Mouse (Mus musculus) embryonic facial prominence, embryonic 11.5 days (tissue): ENCODE measurements around the gene Kl. TPM values are rescaled to one million over a fixed set of nuclear protein-coding genes. Genes with fewer than 3 reads are reported as not detected.

Source experiments
- ATAC-seq: fragments of 200-750 bp; cut with Nextera tagmentation; replicated peaks from 2 replicates; pipeline ENCODE4 v1.8.0; 2017; ENCODE audit warnings: low read depth; ENCODE audit not compliant: insufficient number of reproducible peaks, low FRiP score, low TSS enrichment
- DNase-seq: peaks from one replicate; pipeline ENCODE4 v3.0.0-alpha.2; 2015; ENCODE audit warnings: low spot score
- H3K27ac ChIP-seq: fragments of 300-500 bp; sonication (generic); replicated peaks from 2 replicates; pipeline ENCODE4 v1.5.1; 2014; ENCODE audit warnings: mild to moderate bottlenecking, low read depth, low read length, control low read depth
- H3K27me3 ChIP-seq: fragments of 300-500 bp; sonication (generic); 2 replicates; pipeline ENCODE4 v1.6.1; 2014; ENCODE audit warnings: mild to moderate bottlenecking, low read length, moderate library complexity, mixed read lengths; ENCODE audit not compliant: control insufficient read depth, insufficient read depth
- H3K36me3 ChIP-seq: fragments of 300-500 bp; sonication (generic); replicated peaks from 2 replicates; pipeline ENCODE4 v1.6.1; 2014; ENCODE audit warnings: low read depth, mild to moderate bottlenecking, low read length, moderate library complexity, mixed read lengths; ENCODE audit not compliant: control insufficient read depth, insufficient read depth
- H3K4me1 ChIP-seq: fragments of 300-500 bp; sonication (generic); 2 replicates; pipeline ENCODE4 v1.6.1; 2014; ENCODE audit warnings: low read length, mixed read lengths; ENCODE audit not compliant: control insufficient read depth, insufficient read depth
- H3K4me2 ChIP-seq: fragments of 300-500 bp; sonication (generic); 2 replicates; pipeline ENCODE4 v1.6.1; 2014; ENCODE audit warnings: low read depth, mild to moderate bottlenecking, control low read depth, low read length, moderate library complexity
- H3K4me3 ChIP-seq: fragments of 300-500 bp; sonication (generic); 2 replicates; pipeline ENCODE4 v1.5.1; 2014; ENCODE audit warnings: low read depth, low read length, control low read depth
- H3K9ac ChIP-seq: fragments of 300-500 bp; sonication (generic); replicated peaks from 2 replicates; pipeline ENCODE4 v1.6.1; 2014; ENCODE audit warnings: mild to moderate bottlenecking, control low read depth, low read length
- H3K9me3 ChIP-seq: fragments of 300-500 bp; sonication (generic); replicated peaks from 2 replicates; pipeline ENCODE4 v1.6.1; 2016; ENCODE audit warnings: mild to moderate bottlenecking, low read length, inconsistent platforms, mixed read lengths; ENCODE audit not compliant: control insufficient read depth
- WGBS: fragments of 180-500 bp; shearing (Covaris S2); extraction: QIAGEN DNeasy Blood & Tissue Kit; methylation state at CpG from one replicate; pipeline ENCODE4 v1.1.7; 2014; 5-methylcytosine and 5-hydroxymethylcytosine counted together
- polyA plus RNA-seq: library from polyadenylated mRNA; unstranded; fragments of >200 nt; fragmentation: Nextera tagmentation; extraction: Ambion mirVana; gene quantifications from 2 replicates; pipeline ENCODE4 v1.2.1, GENCODE M21; 2014

Gene Kl
- polyA plus RNA-seq, 1 experiment from 2014 or later = not detected

- Histone ChIP-seq H3K4me2 (no peak overlapping the region), H3K36me3 (no peaks in the 10 kb centered on the region), H3K4me1 (no peaks in the 10 kb centered on the region), H3K9me3 (no peaks in the 10 kb centered on the region), H3K27me3 (no peaks in the 10 kb centered on the region), H3K9ac (no peak overlapping the region), H3K27ac (no peak overlapping the region), H3K4me3 (no peak overlapping the region)
- no peak for DNase-seq
- ATAC-seq = no peak
- WGBS = 90% methylated on average over 4 of the region's 4 CpGs
These were observed 33.1 kb upstream of the Kl start for GRCm38 (mm10) chr5:150919269-150919668.

DNA sequence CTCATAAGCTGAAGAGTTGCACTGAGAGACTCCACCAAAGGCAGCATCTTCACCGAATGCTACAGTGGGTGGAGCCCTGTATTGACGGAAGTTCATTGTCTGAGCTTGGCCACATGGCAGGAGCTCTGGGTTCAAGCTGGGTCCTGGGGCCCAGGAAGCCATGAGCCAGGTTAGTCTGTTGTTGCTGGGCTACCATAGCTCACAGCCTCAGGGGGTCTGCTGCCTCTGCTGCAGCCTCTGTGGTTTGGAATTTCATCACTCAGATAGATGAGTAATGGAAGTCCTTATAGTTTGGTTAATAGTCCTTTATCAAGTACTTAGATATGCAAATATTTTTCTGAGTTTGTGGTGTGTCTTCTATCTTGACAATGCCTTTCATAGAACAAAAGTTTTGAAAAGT lies 32.4 kb upstream of the Kl start:
- H3K27me3 ChIP-seq = no peaks in the 10 kb centered on the region
- no peaks in the 10 kb centered on the region for H3K9me3 ChIP-seq
- H3K36me3 ChIP-seq = no peaks in the 10 kb centered on the region
- H3K4me1 ChIP-seq = no peaks in the 10 kb centered on the region
- no peak overlapping the region for H3K9ac ChIP-seq
- DNase-seq = no peak
- H3K27ac ChIP-seq = no peak overlapping the region
- H3K4me2 ChIP-seq = no peak overlapping the region
- ATAC-seq = no peak
- H3K4me3 ChIP-seq = no peak overlapping the region
- 71% methylated on average over 2 of the region's 2 CpGs for WGBS

DNA sequence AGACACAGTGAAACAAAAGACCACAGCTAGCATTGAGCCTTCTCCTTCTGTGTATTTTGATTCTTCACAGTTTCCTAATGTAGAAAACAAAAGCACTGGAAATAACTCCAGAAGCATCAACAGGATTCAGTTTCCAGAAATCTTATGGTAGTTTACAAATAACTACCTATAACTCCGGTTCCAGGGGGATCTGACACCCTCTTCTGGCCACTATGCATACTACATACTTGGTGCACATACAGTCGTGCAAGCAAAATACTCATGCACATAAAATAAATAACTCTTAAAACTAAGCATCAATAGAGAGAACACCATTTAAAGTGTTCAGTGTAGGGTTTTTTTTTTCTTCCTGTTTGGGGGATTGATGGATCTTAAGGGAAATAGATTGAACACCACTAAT lies 23.0 kb upstream of the Kl start:
- Histone ChIP-seq H3K27ac (no peak overlapping the region), H3K27me3 (no peaks in the 10 kb centered on the region), H3K4me2 (no peak overlapping the region), H3K36me3 (no peaks in the 10 kb centered on the region), H3K4me1 (no peaks in the 10 kb centered on the region), H3K9me3 (no peaks in the 10 kb centered on the region), H3K4me3 (no peak overlapping the region), H3K9ac (no peak overlapping the region)
- WGBS = 79% methylated on average over 2 of the region's 2 CpGs
- ATAC-seq (no peak), DNase-seq (no peak)

GRCm38 (mm10) chr5:150932596-150932995 lies 19.8 kb upstream of the Kl start:
- H3K4me1 ChIP-seq = no peaks in the 10 kb centered on the region

GRCm38 (mm10) chr5:150936213-150936612 lies 16.2 kb upstream of the Kl start:
- no peak overlapping the region for H3K9ac ChIP-seq
- 45% methylated on average over 5 of the region's 5 CpGs for WGBS
- ATAC-seq (no peak), DNase-seq (no peak)
- H3K4me3 ChIP-seq = no peak overlapping the region
- no peaks in the 10 kb centered on the region for H3K9me3 ChIP-seq
- no peaks in the 10 kb centered on the region; the same call in 1 of the 2 replicates for H3K4me1 ChIP-seq
- H3K4me2 ChIP-seq = no peak overlapping the region
- H3K36me3 ChIP-seq = no peaks in the 10 kb centered on the region
- H3K27ac ChIP-seq = no peak overlapping the region
- no peaks in the 10 kb centered on the region for H3K27me3 ChIP-seq

More at GRCm38 (mm10) chr5:150932596-150932995, 19.8 kb upstream of the Kl start:
- Histone ChIP-seq H3K36me3 (no peaks in the 10 kb centered on the region), H3K27me3 (no peaks in the 10 kb centered on the region), H3K9me3 (no peaks in the 10 kb centered on the region), H3K4me3 (no peak overlapping the region), H3K27ac (no peak overlapping the region), H3K9ac (no peak overlapping the region), H3K4me2 (no peak overlapping the region)
- DNase-seq (no peak), ATAC-seq (no peak)
- WGBS = 67% methylated on average over 2 of the region's 2 CpGs

DNA sequence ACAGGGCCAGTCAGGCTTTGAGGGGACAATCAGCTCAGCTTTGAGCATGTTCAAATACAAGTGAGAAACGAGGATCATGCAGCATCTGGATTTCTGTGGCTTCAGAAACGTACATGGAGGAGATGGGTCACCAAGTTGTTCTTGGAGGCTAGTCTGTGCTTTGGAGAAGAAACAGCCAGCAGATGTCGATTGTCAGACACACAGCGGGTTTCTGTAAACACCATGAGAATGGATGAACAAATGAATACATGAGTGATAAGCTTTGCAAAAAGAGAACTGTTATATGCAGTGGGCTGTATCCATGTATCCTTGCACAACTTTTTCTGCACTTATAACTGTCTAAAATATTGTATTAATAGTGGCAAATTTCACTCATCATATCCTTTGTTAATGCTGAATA lies 15.6 kb upstream of the Kl start:
- Histone ChIP-seq H3K4me1 (no peaks in the 10 kb centered on the region; the same call in 1 of the 2 replicates), H3K4me2 (no peak overlapping the region), H3K4me3 (no peak overlapping the region), H3K36me3 (no peaks in the 10 kb centered on the region), H3K27me3 (no peaks in the 10 kb centered on the region), H3K9ac (no peak overlapping the region), H3K27ac (no peak overlapping the region), H3K9me3 (no peaks in the 10 kb centered on the region)
- DNase-seq = no peak
- no peak for ATAC-seq
- 74% methylated on average over 4 of the region's 4 CpGs for WGBS

GRCm38 (mm10) chr5:150937501-150937900 lies 14.9 kb upstream of the Kl start:
- Histone ChIP-seq H3K4me2 (no peak overlapping the region), H3K9me3 (no peaks in the 10 kb centered on the region), H3K27ac (no peak overlapping the region), H3K36me3 (no peaks in the 10 kb centered on the region), H3K27me3 (no peaks in the 10 kb centered on the region), H3K4me3 (no peak overlapping the region), H3K4me1 (no peaks in the 10 kb centered on the region; the same call in 1 of the 2 replicates), H3K9ac (no peak overlapping the region)
- DNase-seq (peak; percentile 48), ATAC-seq (no peak)
- WGBS = 28% methylated on average over 2 of the region's 2 CpGs

- no peak overlapping the region for H3K27ac ChIP-seq
- no peaks in the 10 kb centered on the region for H3K36me3 ChIP-seq
- no peaks in the 10 kb centered on the region for H3K27me3 ChIP-seq
- H3K4me2 ChIP-seq = no peak overlapping the region
- ATAC-seq (no peak), DNase-seq (no peak)
- no peak overlapping the region for H3K9ac ChIP-seq
- no peaks in the 10 kb centered on the region for H3K9me3 ChIP-seq
- H3K4me1 ChIP-seq = no peaks in the 10 kb centered on the region
- no peak overlapping the region for H3K4me3 ChIP-seq
- WGBS = 97% methylated on average over 2 of the region's 2 CpGs
These were observed 6.8 kb upstream of the Kl start for GRCm38 (mm10) chr5:150945576-150945975.
